Mouse (Mus musculus) limb, embryonic 14.5 days (tissue): Measurements from ENCODE around the gene Sirpa. TPM values are rescaled to one million over a fixed set of nuclear protein-coding genes. Genes with fewer than 3 reads are reported as not detected.

Experiments
- ATAC-seq: fragments of 200-750 bp; cut with Nextera tagmentation; 2 replicates; pipeline ENCODE4 v1.8.0; 2017; ENCODE audit warnings: low read depth, moderate number of reproducible peaks, moderate TSS enrichment; ENCODE audit not compliant: low FRiP score
- DNase-seq: peaks from one replicate; pipeline ENCODE4 v3.0.0-alpha.2; 2015; ENCODE audit warnings: low spot score
- H3K27ac ChIP-seq: fragments of 300-500 bp; sonication (generic); replicated peaks from 2 replicates; pipeline ENCODE4 v1.5.1; 2014; ENCODE audit warnings: low read depth, mild to moderate bottlenecking, low read length, moderate library complexity, mixed read lengths
- H3K27me3 ChIP-seq: fragments of 300-500 bp; sonication (generic); 2 replicates; pipeline ENCODE4 v1.6.1; 2014; ENCODE audit warnings: low read length, mixed read lengths; ENCODE audit not compliant: control insufficient read depth, insufficient read depth
- H3K36me3 ChIP-seq: fragments of 300-500 bp; sonication (generic); 2 replicates; pipeline ENCODE4 v1.6.1; 2014; ENCODE audit warnings: mild to moderate bottlenecking, low read length, moderate library complexity, mixed read lengths; ENCODE audit not compliant: control insufficient read depth, insufficient read depth
- H3K4me1 ChIP-seq: fragments of 300-500 bp; sonication (generic); 2 replicates; pipeline ENCODE4 v1.6.1; 2014; ENCODE audit warnings: antibody characterized with exemption, low read length, mixed read lengths; ENCODE audit not compliant: control insufficient read depth, insufficient read depth
- H3K4me2 ChIP-seq: fragments of 300-500 bp; sonication (generic); replicated peaks from 2 replicates; pipeline ENCODE4 v1.6.1; 2014; ENCODE audit warnings: low read depth, mild to moderate bottlenecking, low read length, moderate library complexity; ENCODE audit not compliant: severe bottlenecking
- H3K4me3 ChIP-seq: fragments of 300-500 bp; sonication (generic); replicated peaks from 2 replicates; pipeline ENCODE4 v1.5.1; 2014; ENCODE audit warnings: low read length
- H3K9ac ChIP-seq: fragments of 300-500 bp; sonication (generic); 2 replicates; pipeline ENCODE4 v1.6.1; 2014; ENCODE audit warnings: mild to moderate bottlenecking, low read depth, low read length, moderate library complexity; ENCODE audit not compliant: severe bottlenecking
- H3K9me3 ChIP-seq: fragments of 300-500 bp; sonication (generic); 2 replicates; pipeline ENCODE4 v1.6.1; 2016; ENCODE audit warnings: low read length; ENCODE audit not compliant: control insufficient read depth
- POLR2A ChIP-seq: fragments of 200-500 bp; IDR thresholded peaks from 2 replicates; pipeline ENCODE4 v1.8.0; 2012; ENCODE audit warnings: inconsistent platforms, mild to moderate bottlenecking, moderate library complexity, borderline replicate concordance; ENCODE audit not compliant: insufficient read depth, insufficient read length; ENCODE audit errors: extremely low read depth
- WGBS: fragments of 180-500 bp; shearing (Covaris S2); extraction: QIAGEN DNeasy Blood & Tissue Kit; methylation state at CpG from one replicate; pipeline ENCODE4 v1.1.7; 2014; 5-methylcytosine and 5-hydroxymethylcytosine counted together
- polyA plus RNA-seq, 2 experiments: library from polyadenylated mRNA; depleted of rRNA in 1 of 2; stranded (reverse) in 1 of 2; unstranded in 1 of 2; fragments of >200 nt; fragmentation: Nextera tagmentation in 1 of 2; extraction: Ambion mirVana in 1 of 2; gene quantifications; 2 replicates each; pipeline versions ENCODE4 v1.2.1 to v1.2.3; 2012 to 2014

Gene Sirpa
- polyA plus RNA-seq, 2 experiments, result 34.7 to 39.6 TPM

DNA sequence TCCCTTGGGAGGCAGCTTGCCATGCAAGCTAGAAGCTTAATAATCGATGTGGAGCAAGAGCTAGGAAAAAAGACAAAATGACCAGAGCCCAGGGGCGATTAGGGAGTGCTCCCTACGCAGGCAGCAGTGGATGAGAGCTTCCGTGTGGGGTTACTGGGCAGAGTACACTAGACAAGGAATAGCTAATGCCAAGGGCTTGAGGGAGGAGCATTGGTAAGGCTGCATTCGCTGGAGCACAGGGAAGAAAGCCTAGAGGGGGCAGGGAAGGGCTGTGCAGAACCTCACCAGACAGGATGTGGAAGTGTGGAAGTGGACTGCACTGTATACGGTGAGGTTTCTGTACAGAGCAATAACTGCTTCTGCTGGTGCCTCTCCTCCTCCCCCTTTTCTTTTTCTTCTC, 32.3 kb downstream of the Sirpa start:
- WGBS, result 65% methylated on average over 6 of the region's 6 CpGs
- Histone ChIP-seq H3K27me3 (no peaks in the 10 kb centered on the region), H3K36me3 (peaks cover 2% of the 10 kb centered on the region; the same call in 1 of the 2 replicates), H3K4me3 (no peak overlapping the region), H3K9me3 (no peaks in the 10 kb centered on the region), H3K4me2 (no peak overlapping the region), H3K4me1 (no peaks in the 10 kb centered on the region; the same call in 1 of the 2 replicates), H3K9ac (no peak overlapping the region), H3K27ac (no peak overlapping the region)
- ATAC-seq (no peak), DNase-seq (no peak)
- no peak for TF ChIP-seq POLR2A

DNA sequence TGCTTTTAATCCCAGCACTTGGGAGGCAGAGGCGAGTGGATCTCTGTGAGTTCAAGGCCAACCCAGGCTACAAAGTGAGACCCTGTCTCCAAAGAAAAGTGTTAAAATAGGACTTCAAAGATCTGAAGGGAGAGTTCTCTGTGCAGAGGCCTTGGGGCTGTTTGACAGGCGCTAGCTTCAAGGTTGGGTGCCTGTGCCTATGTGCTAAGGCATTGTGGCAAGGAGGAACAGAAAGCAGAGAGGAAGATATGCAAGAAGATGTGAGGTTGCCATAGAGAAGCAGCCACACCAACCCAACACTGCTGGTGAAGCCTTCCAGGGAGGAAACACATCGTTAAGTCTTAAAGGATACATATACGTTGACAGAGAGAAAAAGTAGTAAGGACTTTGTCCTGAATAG, 33.2 kb downstream of the Sirpa start:
- DNase-seq, result no peak

DNA sequence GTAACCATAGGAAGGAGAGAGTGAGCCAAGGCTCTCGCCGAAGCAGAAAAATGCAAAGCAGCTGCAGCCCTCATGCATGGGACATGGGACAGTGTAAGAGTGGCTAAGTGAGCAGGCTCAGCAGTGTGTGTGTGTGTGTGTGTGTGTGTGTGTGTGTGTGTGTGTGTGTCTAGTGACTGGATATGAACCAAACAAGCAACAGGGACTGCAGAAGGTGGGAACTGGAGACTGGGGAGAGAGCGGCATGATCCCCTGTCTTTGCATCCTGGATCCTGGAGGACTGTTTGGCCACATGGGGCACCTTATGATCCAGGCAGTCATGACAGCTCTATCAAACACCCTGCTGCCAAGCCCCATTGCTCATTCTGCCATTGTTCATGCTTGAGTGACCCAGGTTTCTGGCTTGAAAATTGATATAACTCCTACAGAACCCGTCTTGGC, 34.0 kb downstream of the Sirpa start:
- no peak for TF ChIP-seq POLR2A
- Histone ChIP-seq H3K4me1 (no peaks in the 10 kb centered on the region; the same call in 1 of the 2 replicates), H3K4me2 (no peak overlapping the region), H3K36me3 (peaks cover 6% of the 10 kb centered on the region; the same call in 1 of the 2 replicates), H3K27me3 (no peaks in the 10 kb centered on the region), H3K4me3 (no peak overlapping the region), H3K9me3 (no peaks in the 10 kb centered on the region), H3K27ac (no peak overlapping the region), H3K9ac (no peak overlapping the region)
- no peak for ATAC-seq
- DNase-seq, result no peak
- WGBS, result 90% methylated on average over 4 of the region's 4 CpGs

More for the DNA sequence above, 33.2 kb downstream of the Sirpa start:
- Histone ChIP-seq H3K9me3 (no peaks in the 10 kb centered on the region), H3K9ac (no peak overlapping the region), H3K27ac (no peak overlapping the region), H3K4me3 (no peak overlapping the region), H3K4me2 (no peak overlapping the region), H3K4me1 (no peaks in the 10 kb centered on the region; the same call in 1 of the 2 replicates), H3K36me3 (peaks cover 6% of the 10 kb centered on the region; the same call in 1 of the 2 replicates), H3K27me3 (no peaks in the 10 kb centered on the region)
- ATAC-seq, result no peak
- 76% methylated on average over 4 of the region's 4 CpGs for WGBS
- no peak for TF ChIP-seq POLR2A

DNA sequence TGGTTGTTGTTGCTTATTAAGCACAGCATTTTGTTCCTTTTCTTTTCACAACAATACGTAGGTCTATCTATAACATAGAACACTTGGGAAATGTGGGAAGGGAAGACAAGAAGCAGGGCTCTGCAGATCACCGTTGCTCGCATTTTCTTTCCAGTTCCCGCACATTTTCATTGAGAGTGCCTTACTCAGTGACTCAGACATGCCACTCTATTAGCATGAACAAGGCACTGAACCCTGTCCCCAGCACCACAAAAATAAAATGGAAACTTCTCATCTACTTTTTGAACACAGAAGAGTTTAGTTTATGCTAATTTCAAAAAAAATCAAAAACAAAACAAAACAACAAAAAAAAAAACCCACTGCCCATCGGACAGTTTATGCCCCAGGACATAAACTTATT, 34.5 kb downstream of the Sirpa start:
- no peak for TF ChIP-seq POLR2A
- 96% methylated on average over 5 of the region's 5 CpGs for WGBS
- H3K4me2 ChIP-seq, result no peak overlapping the region
- H3K27me3 ChIP-seq, result no peaks in the 10 kb centered on the region
- no peak overlapping the region for H3K9ac ChIP-seq
- no peaks in the 10 kb centered on the region for H3K9me3 ChIP-seq
- H3K27ac ChIP-seq, result no peak overlapping the region
- ATAC-seq (no peak), DNase-seq (no peak)
- no peak overlapping the region for H3K4me3 ChIP-seq
- H3K36me3 ChIP-seq, result peaks cover 6% of the 10 kb centered on the region; the same call in 1 of the 2 replicates
- no peaks in the 10 kb centered on the region; the same call in 1 of the 2 replicates for H3K4me1 ChIP-seq

DNA sequence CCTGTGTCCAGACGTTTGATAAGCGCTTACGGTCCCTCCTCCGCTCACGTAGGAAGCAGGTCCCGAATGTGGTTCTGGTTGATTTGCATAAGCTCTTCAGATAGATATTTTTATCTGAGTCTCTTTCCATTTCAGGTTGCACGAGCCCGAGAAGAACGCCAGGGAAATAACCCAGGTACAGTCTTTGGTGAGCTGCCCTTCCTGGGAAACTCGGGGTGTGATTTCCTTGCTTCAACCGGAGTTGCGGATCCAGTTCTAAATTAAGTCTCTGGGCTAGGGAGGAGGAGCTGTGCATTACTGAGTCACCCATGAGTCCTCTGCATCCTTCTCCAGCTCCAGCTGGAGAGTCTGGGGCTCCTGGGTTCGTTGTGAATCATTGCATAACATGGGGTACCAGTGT, 35.2 kb downstream of the Sirpa start:
- TF ChIP-seq POLR2A, result no peak
- no peaks in the 10 kb centered on the region for H3K9me3 ChIP-seq
- ATAC-seq, result no peak
- H3K27me3 ChIP-seq, result no peaks in the 10 kb centered on the region
- H3K4me3 ChIP-seq, result no peak overlapping the region
- H3K9ac ChIP-seq, result no peak overlapping the region
- H3K27ac ChIP-seq, result no peak overlapping the region
- DNase-seq, result no peak
- 84% methylated on average over 13 of the region's 13 CpGs for WGBS
- no peaks in the 10 kb centered on the region; the same call in 1 of the 2 replicates for H3K4me1 ChIP-seq
- H3K4me2 ChIP-seq, result no peak overlapping the region
- peaks cover 6% of the 10 kb centered on the region; the same call in 1 of the 2 replicates for H3K36me3 ChIP-seq
